Mouse (Mus musculus) limb, embryonic 12.5 days (tissue): ENCODE results near the gene Gtf2a1l. TPM values are rescaled to one million over a fixed set of nuclear protein-coding genes. Genes with fewer than 3 reads are reported as not detected.

Experiments used
- ATAC-seq: fragments of 200-750 bp; cut with Nextera tagmentation; 2 replicates; pipeline ENCODE4 v1.8.0; 2017; ENCODE audit warnings: low read depth, moderate TSS enrichment; ENCODE audit not compliant: insufficient number of reproducible peaks, insufficient read depth, low FRiP score, low TSS enrichment
- H3K27ac ChIP-seq: fragments of 300-500 bp; sonication (generic); 2 replicates; pipeline ENCODE4 v1.5.1; 2016; ENCODE audit warnings: mild to moderate bottlenecking, moderate library complexity
- H3K27me3 ChIP-seq: fragments of 300-500 bp; sonication (generic); 2 replicates; pipeline ENCODE4 v1.6.1; 2016; ENCODE audit warnings: mild to moderate bottlenecking, moderate library complexity
- H3K36me3 ChIP-seq: fragments of 300-500 bp; sonication (generic); 2 replicates; pipeline ENCODE4 v1.6.1; 2016; ENCODE audit warnings: mild to moderate bottlenecking, moderate library complexity
- H3K4me1 ChIP-seq: fragments of 300-500 bp; sonication (generic); replicated peaks from 2 replicates; pipeline ENCODE4 v1.6.1; 2016
- H3K4me2 ChIP-seq: fragments of 300-500 bp; sonication (generic); 2 replicates; pipeline ENCODE4 v1.6.1; 2016; ENCODE audit warnings: mild to moderate bottlenecking, moderate library complexity
- H3K4me3 ChIP-seq: fragments of 300-500 bp; sonication (generic); replicated peaks from 2 replicates; pipeline ENCODE4 v1.5.1; 2016; ENCODE audit warnings: mild to moderate bottlenecking
- H3K9ac ChIP-seq: fragments of 300-500 bp; sonication (generic); replicated peaks from 2 replicates; pipeline ENCODE4 v1.6.1; 2016; ENCODE audit warnings: mild to moderate bottlenecking, moderate library complexity
- H3K9me3 ChIP-seq: fragments of 300-500 bp; sonication (generic); 2 replicates; pipeline ENCODE4 v1.6.1; 2016; ENCODE audit warnings: mild to moderate bottlenecking, moderate library complexity
- WGBS: fragments of 180-500 bp; shearing (Covaris S2); methylation state at CpG from one replicate; pipeline ENCODE4 v1.1.7; 2016; 5-methylcytosine and 5-hydroxymethylcytosine counted together
- polyA plus RNA-seq: library from polyadenylated mRNA; unstranded; fragments of >200 nt; fragmentation: Nextera tagmentation; extraction: Ambion mirVana; gene quantifications from 2 replicates; pipeline ENCODE4 v1.2.1, GENCODE M21; 2016

Gene Gtf2a1l
- polyA plus RNA-seq, 1 experiment from 2014 or later, result not detected

DNA sequence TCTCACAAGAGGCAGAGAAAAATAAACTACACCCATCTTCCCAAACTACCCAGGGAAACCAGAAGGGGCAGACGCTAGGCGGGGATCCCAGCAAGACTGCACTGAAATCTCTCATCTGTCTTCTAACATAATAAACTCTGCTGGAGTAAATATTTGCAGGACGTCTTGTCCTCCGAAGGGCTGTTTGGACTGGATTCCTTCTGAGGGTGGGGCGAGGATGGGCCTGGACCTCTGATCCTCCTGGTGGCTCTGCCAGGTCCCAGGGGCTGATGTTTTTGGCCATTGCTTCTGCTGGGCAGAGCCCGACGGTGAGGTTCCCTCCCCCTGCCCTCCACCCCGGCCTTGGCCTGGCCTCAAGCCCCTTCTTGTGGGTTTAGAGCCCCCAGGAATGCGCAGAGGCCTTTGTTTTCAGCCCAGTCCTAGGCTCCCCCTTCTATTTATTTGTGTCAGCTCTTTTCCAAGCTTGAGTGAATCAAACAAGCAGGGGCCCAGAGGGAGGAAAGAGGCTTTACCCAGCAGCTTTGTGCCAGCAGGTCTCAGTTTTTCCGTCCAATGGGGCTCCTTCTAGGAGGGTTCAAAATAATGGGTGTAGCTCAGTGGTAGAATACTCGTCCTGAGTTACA, 38.4 kb upstream of the Gtf2a1l start:
- H3K9me3 ChIP-seq, result no peaks in the 10 kb centered on the region
- ATAC-seq, result no peak
- peaks cover 58% of the 10 kb centered on the region for H3K4me1 ChIP-seq
- no peaks in the 10 kb centered on the region for H3K27me3 ChIP-seq
- 38% methylated on average over 11 of the region's 11 CpGs for WGBS
- H3K27ac ChIP-seq, result peak overlapping the region; percentile 73
- H3K4me2 ChIP-seq, result peak overlapping the region; percentile 3; the same call in 1 of the 2 replicates
- peaks cover under 1% of the 10 kb centered on the region; the same call in 1 of the 2 replicates for H3K36me3 ChIP-seq
- H3K9ac ChIP-seq, result no peak overlapping the region
- H3K4me3 ChIP-seq, result no peak overlapping the region

GRCm38 (mm10) chr17:88630554-88630948, 37.9 kb upstream of the Gtf2a1l start:
- no peak for ATAC-seq
- 92% methylated on average over 3 of the region's 3 CpGs for WGBS

DNA sequence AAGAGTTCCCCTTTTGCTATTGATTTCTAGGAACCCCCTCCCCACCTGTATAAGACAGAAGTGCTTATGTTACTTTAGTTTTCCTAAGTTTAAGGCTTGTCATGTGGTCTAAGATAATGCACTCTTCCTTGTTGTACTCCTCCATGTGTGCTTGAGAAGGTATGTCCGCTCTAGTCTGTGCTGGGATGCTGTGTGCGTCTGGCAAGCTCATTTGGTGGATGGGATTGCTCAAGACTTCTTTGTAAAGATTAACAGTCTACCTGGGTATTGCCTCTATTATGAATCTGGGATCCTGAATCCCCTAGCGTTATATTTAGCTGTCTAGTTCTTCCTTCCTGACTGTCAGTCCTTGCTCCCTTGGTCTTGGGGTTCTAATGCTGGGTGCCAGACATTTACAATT, 35.8 kb upstream of the Gtf2a1l start:
- peaks cover 37% of the 10 kb centered on the region for H3K4me1 ChIP-seq
- H3K36me3 ChIP-seq, result peaks cover 21% of the 10 kb centered on the region
- H3K9ac ChIP-seq, result no peak overlapping the region
- no peaks in the 10 kb centered on the region for H3K27me3 ChIP-seq
- H3K9me3 ChIP-seq, result no peaks in the 10 kb centered on the region
- H3K4me2 ChIP-seq, result no peak overlapping the region
- no peak overlapping the region for H3K4me3 ChIP-seq
- no peak for ATAC-seq
- H3K27ac ChIP-seq, result no peak overlapping the region
- 88% methylated on average over 3 of the region's 3 CpGs for WGBS

More at GRCm38 (mm10) chr17:88630554-88630948, 37.9 kb upstream of the Gtf2a1l start:
- Histone ChIP-seq H3K9me3 (no peaks in the 10 kb centered on the region), H3K4me1 (peaks cover 55% of the 10 kb centered on the region), H3K36me3 (peaks cover 5% of the 10 kb centered on the region), H3K27me3 (no peaks in the 10 kb centered on the region), H3K27ac (peak overlapping the region; percentile 73; the same call in 1 of the 2 replicates), H3K9ac (no peak overlapping the region), H3K4me3 (no peak overlapping the region), H3K4me2 (no peak overlapping the region)

DNA sequence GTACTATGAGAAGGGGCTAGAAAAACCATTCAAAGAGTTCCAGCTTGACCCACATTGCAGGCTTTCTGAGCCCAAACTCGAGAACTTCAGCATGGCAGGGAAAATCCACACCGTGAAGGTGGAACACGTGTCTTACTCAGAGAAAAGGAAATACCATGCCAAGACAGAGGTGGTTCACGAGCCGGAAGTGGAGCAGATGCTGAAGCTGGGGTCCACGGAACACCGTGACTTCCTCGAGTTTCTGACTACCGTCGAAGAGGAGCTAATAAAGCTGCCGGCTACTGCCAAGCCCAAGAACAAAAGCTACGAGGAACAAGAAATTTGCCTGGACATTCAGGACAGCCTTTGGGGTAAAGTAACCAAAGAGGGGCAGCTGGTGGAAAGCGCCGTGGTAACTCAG, 32.4 kb upstream of the Gtf2a1l start:
- Histone ChIP-seq H3K4me1 (peaks cover 8% of the 10 kb centered on the region; the same call in 1 of the 2 replicates), H3K27ac (no peak overlapping the region), H3K9ac (no peak overlapping the region), H3K27me3 (no peaks in the 10 kb centered on the region), H3K9me3 (no peaks in the 10 kb centered on the region), H3K4me3 (no peak overlapping the region), H3K4me2 (no peak overlapping the region), H3K36me3 (peaks cover 27% of the 10 kb centered on the region)
- no peak for ATAC-seq
- 87% methylated on average over 14 of the region's 14 CpGs for WGBS

- Histone ChIP-seq H3K9ac (no peak overlapping the region), H3K27me3 (no peaks in the 10 kb centered on the region), H3K4me2 (no peak overlapping the region), H3K9me3 (no peaks in the 10 kb centered on the region), H3K4me1 (0 out of 2 replicates have a peak, but pooled peaks cover 4% of the 10 kb centered on the region), H3K27ac (no peak overlapping the region), H3K4me3 (no peak overlapping the region), H3K36me3 (peaks cover 27% of the 10 kb centered on the region)
- WGBS, result 74% methylated on average over 12 of the region's 12 CpGs
- no peak for ATAC-seq
Measured at GRCm38 (mm10) chr17:88636587-88636986, 31.9 kb upstream of the Gtf2a1l start.

GRCm38 (mm10) chr17:88641012-88641411, 27.4 kb upstream of the Gtf2a1l start:
- no peaks in the 10 kb centered on the region for H3K27me3 ChIP-seq
- H3K4me1 ChIP-seq, result no peaks in the 10 kb centered on the region
- H3K27ac ChIP-seq, result no peak overlapping the region
- no peak overlapping the region for H3K9ac ChIP-seq
- 0 out of 2 replicates have a peak, but pooled peaks have one; percentile 52 for ATAC-seq
- H3K4me2 ChIP-seq, result no peak overlapping the region
- H3K4me3 ChIP-seq, result no peak overlapping the region
- H3K36me3 ChIP-seq, result peaks cover 36% of the 10 kb centered on the region
- 31% methylated on average over 6 of the region's 6 CpGs for WGBS
- H3K9me3 ChIP-seq, result no peaks in the 10 kb centered on the region

DNA sequence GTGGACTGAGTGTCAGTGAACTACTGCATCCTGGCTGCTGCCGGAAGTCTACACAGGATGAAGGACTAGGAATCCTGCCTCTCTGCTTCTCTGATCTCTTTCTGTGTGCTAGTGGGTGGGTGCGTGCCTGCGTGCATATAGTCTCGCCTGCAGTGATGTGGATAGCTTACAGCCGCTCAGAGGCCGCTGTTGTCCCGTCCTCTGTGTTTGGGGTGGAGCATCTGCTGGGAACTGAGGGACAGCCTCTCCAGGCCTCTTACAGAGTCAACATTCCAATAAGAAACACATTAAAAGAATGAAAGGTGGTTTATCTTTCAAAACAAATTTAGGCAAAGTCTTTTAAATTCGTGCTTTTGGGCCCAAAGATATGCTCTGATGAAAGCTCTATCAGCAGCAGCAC, 26.6 kb upstream of the Gtf2a1l start:
- ATAC-seq, result no peak
- Histone ChIP-seq H3K36me3 (peaks cover 33% of the 10 kb centered on the region), H3K4me2 (no peak overlapping the region), H3K9ac (no peak overlapping the region), H3K4me3 (no peak overlapping the region), H3K9me3 (no peaks in the 10 kb centered on the region), H3K27ac (no peak overlapping the region), H3K4me1 (no peaks in the 10 kb centered on the region), H3K27me3 (no peaks in the 10 kb centered on the region)
- 90% methylated on average over 8 of the region's 8 CpGs for WGBS

- H3K36me3 ChIP-seq, result peaks cover 46% of the 10 kb centered on the region
- H3K9ac ChIP-seq, result no peak overlapping the region
- H3K4me1 ChIP-seq, result no peaks in the 10 kb centered on the region
- no peak overlapping the region for H3K27ac ChIP-seq
- H3K27me3 ChIP-seq, result no peaks in the 10 kb centered on the region
- no peak overlapping the region for H3K4me2 ChIP-seq
- no peak overlapping the region for H3K4me3 ChIP-seq
- no peak for ATAC-seq
- WGBS, result 82% methylated on average over 7 of the region's 7 CpGs
- no peaks in the 10 kb centered on the region for H3K9me3 ChIP-seq
Measured at GRCm38 (mm10) chr17:88644876-88645275, 23.6 kb upstream of the Gtf2a1l start.

GRCm38 (mm10) chr17:88645299-88645698, 23.2 kb upstream of the Gtf2a1l start:
- Histone ChIP-seq H3K27ac (no peak overlapping the region), H3K4me1 (no peaks in the 10 kb centered on the region), H3K4me3 (no peak overlapping the region), H3K4me2 (no peak overlapping the region), H3K9ac (no peak overlapping the region), H3K9me3 (no peaks in the 10 kb centered on the region), H3K36me3 (peaks cover 42% of the 10 kb centered on the region), H3K27me3 (no peaks in the 10 kb centered on the region)
- WGBS, result 92% methylated on average over 11 of the region's 11 CpGs
- ATAC-seq, result no peak

DNA sequence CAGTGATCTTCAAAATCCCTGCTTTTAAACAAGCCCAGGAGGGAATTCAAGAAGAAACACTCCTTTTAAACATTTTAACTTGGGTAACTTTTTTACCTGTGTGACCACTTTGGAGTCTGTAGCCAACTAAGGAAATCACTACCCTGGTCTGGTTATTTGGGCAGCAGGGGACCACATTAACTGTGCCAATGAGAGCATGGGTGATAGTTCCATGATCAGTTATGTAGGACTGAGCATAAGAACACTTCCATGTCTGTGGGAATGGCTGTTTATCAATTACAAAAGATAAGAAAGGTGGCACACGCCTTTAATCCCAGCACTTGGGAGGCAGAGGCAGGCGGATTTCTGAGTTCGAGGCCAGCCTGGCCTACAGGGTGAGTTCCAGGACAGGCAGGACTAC, 21.3 kb upstream of the Gtf2a1l start:
- Histone ChIP-seq H3K9ac (no peak overlapping the region), H3K9me3 (no peaks in the 10 kb centered on the region), H3K4me2 (no peak overlapping the region), H3K4me3 (no peak overlapping the region), H3K27ac (no peak overlapping the region), H3K4me1 (no peaks in the 10 kb centered on the region), H3K27me3 (no peaks in the 10 kb centered on the region), H3K36me3 (peaks cover 37% of the 10 kb centered on the region)
- no peak for ATAC-seq
- 96% methylated on average over 3 of the region's 3 CpGs for WGBS

GRCm38 (mm10) chr17:88652010-88652409, 16.4 kb upstream of the Gtf2a1l start:
- Histone ChIP-seq H3K4me3 (no peak overlapping the region), H3K9me3 (no peaks in the 10 kb centered on the region), H3K27ac (no peak overlapping the region), H3K27me3 (0 out of 2 replicates have a peak, but pooled peaks cover 5% of the 10 kb centered on the region), H3K36me3 (peaks cover 14% of the 10 kb centered on the region), H3K9ac (no peak overlapping the region), H3K4me2 (no peak overlapping the region), H3K4me1 (no peaks in the 10 kb centered on the region)
- ATAC-seq, result no peak
- 6% methylated on average over 9 of the region's 9 CpGs for WGBS
